Mouse (Mus musculus) cerebellum, postnatal 4 days (tissue): ENCODE results near the gene Rere.
"Not testable (repeated sequence)": the region's sequence is repeated elsewhere in the genome, so short reads cannot be mapped to it uniquely, and the experiment has no call there.

Experiments used
- DNase-seq, 2 experiments: peaks; one replicate each; pipeline ENCODE4 v3.0.0; 2022; ENCODE audit warnings: low spot score in 2 of 2, mixed read lengths in 1 of 2

Gene Rere

GRCm38 (mm10) chr4:150254416-150254815 is 27.0 kb upstream of the Rere start:
- no peak for DNase-seq

- no peak for DNase-seq
Observed at GRCm38 (mm10) chr4:150255181-150255580, 26.3 kb upstream of the Rere start.

- peak; percentile 79 to 91 for DNase-seq
Observed at GRCm38 (mm10) chr4:150257252-150258204, 23.9 kb upstream of the Rere start.

- DNase-seq: peak in 1 of 2 experiments; percentile 35
Observed at GRCm38 (mm10) chr4:150258388-150258787, 23.1 kb upstream of the Rere start.

- DNase-seq: no peak
Observed at GRCm38 (mm10) chr4:150259577-150259976, 21.9 kb upstream of the Rere start.

GRCm38 (mm10) chr4:150260111-150260510 is 21.3 kb upstream of the Rere start:
- DNase-seq: no peak

GRCm38 (mm10) chr4:150260745-150261144 is 20.7 kb upstream of the Rere start:
- DNase-seq: no peak

GRCm38 (mm10) chr4:150262301-150262700 is 19.1 kb upstream of the Rere start:
- no peak for DNase-seq

GRCm38 (mm10) chr4:150264903-150265302 is 16.5 kb upstream of the Rere start:
- no peak for DNase-seq

- DNase-seq: no peak
Observed at GRCm38 (mm10) chr4:150265471-150265870, 16.0 kb upstream of the Rere start.

GRCm38 (mm10) chr4:150266655-150267223 is 14.7 kb upstream of the Rere start:
- no peak for DNase-seq

GRCm38 (mm10) chr4:150268674-150269653 is 12.5 kb upstream of the Rere start:
- DNase-seq: no peak

GRCm38 (mm10) chr4:150269679-150270078 is 11.8 kb upstream of the Rere start:
- DNase-seq: no peak

- DNase-seq: not testable (repeated sequence)
Observed at GRCm38 (mm10) chr4:150270718-150271117, 10.7 kb upstream of the Rere start.

- DNase-seq: peak in 1 of 2 experiments; percentile 39
Observed at GRCm38 (mm10) chr4:150272725-150273124, 8.7 kb upstream of the Rere start.

- no peak for DNase-seq
Observed at GRCm38 (mm10) chr4:150275531-150275930, 5.9 kb upstream of the Rere start.

- DNase-seq: not testable (repeated sequence)
Observed at GRCm38 (mm10) chr4:150279336-150279735, 2.1 kb upstream of the Rere start.

- no peak for DNase-seq
Observed at GRCm38 (mm10) chr4:150280002-150280401, 1.4 kb upstream of the Rere start.

- no peak for DNase-seq
Observed at GRCm38 (mm10) chr4:150280459-150280858, 987 bp upstream of the Rere start.

- peak in 1 of 2 experiments; percentile 48 for DNase-seq
Observed at GRCm38 (mm10) chr4:150281891-150282630, 615 bp downstream of the Rere start.
